Mouse (Mus musculus): ENCODE measurements at regions not wholly inside any gene's neighbourhood (a gene's known extent, or its start where the extent isn't known, plus 50 kb on each side); places are given as distances from the start of the nearest gene placed in this dataset.

- TF ChIP-seq ZNF384 (IDR thresholded peaks at IDR 0.05; ENCODE audit: low read depth, low read length) (no peak), CHD2 (IDR thresholded peaks at IDR 0.05; ENCODE audit: low read depth, low read length) (no peak)
These were observed 384.8 kb upstream of the Mpdz start for GRCm38 (mm10) chr4:81827453-81827852.
